Mouse (Mus musculus): ENCODE data around the gene Amfr.

The Amfr gene

DNA sequence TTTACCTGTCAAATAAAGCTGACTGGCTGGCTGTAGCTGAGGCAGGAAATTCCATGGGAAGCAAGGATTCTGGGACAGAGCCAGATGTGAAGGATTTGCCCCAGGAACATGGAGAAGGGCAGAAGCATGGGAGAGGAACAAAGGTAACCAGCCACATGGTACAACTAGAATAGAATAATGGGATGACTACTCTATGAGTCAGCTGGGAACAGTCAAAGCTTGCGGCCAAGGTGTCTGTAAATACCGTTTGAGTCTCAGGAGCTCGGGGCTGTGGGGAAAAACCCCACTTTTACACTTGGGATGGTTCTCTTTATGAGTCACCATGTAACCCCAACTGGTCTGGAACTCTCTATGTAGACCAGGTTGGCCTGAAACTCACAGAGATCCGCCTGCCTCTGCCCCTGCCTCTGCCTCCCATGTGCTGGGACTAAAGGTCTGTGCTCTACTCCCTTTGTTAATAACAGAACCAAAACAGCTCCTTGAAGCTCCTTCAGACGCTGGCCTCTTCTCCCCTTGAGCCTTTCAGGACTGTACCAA lies 30.9 kb downstream of the Amfr start:
- DNase-seq (ENCODE audit: low spot score): no peak

DNA sequence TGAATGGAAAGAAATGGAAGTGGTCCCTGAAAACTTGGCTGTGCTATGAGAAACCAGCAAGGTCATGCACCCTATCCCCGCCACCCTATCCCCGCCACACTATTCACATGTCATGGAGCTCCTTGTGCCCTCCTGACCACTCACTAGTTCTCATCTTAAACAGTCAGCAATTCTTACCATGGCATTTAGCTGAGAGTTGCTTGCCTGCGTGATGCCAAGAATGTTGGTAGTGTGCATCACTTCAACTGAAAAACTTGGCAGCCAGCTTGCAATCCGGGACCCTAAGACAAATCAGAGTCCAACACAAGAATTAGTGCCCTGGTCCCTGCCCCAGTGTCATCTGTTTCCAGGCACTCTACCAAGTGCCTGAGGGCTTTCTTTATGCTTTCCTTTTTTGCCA lies 32.5 kb downstream of the Amfr start:
- no peak for DNase-seq (ENCODE audit: low spot score)

DNA sequence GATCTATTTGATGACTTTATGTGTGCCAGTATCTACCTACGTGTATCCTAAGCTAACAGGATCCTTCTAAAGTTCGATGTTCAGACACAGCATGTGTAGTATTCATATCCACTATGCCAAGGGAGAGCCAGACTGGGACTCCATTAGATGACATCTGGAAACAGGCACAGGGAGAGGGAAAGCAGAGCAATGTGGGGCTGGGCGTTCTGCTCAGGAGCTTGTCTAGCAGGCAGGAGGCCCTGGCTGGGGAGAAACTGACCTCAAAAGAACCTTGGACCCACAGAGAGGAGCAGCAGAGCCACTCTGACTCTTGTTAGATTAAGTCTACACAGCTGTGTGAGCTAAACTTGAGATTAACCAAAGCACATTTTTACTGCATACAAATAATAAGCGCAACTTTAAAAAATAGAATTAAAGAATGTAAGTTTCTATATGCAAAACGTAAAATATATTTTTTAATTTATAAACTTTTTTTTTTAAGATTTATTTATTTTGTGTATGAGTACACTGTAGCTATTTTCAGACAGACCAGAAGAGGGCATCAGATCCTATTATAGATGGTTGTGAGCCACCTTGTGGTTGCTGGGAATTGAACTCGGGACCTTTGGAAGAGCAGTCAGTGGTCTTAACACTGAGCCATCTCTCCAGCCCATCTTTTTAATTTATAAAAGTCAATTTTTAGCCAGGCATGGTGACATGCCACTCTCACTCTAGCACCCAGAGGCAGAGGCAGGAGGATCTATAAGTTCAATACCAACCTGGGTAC lies 36.0 kb downstream of the Amfr start:
- DNase-seq (ENCODE audit: low spot score): no peak

DNA sequence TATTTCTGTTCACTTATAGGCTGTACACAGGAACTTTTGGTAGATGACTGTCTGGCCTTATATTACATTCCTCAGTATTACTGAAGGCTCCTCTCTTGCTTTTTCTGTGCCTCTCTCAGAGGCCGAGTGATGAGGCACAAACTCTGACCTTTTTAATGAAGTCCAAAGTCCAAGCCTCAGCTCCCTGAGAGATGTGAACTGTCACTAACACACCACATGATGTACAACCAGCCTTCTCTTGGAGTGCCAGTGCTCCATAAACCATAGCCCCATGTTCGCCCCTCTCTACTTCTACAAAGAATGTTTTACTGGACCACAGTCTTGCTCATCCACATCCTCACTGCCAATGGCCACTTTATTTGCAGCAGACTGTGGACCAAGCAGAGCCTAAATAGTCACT lies 37.3 kb downstream of the Amfr start:
- DNase-seq (ENCODE audit: low spot score): no peak

DNA sequence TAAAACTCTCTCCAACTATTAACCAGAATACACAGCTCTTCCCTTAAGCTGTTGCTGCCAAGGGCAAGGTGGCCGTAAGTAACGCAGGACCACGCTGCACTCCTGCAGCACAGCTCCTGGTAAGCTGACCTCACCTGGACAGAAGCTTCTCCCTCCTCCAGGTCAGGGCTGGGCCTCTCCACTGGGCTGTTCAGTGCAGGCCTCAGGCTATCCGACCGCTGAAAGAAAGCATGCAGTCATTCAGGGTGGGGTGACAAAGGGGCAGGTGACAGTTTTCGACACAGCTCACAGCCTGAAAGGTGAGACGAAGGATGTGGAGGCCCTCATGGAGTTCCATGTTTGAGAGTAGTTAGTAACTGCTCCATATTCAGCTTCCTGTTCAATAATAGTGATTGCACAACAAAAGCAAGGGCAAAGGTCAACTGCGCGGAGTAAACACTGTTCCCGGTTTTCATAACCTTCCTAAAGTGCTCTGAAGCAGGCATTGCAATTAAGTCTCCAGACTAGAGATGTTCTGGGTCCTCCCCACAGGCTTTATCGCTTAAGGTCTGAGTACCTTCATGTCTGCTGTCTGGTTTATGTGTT lies 37.9 kb downstream of the Amfr start:
- DNase-seq (ENCODE audit: low spot score): no peak

DNA sequence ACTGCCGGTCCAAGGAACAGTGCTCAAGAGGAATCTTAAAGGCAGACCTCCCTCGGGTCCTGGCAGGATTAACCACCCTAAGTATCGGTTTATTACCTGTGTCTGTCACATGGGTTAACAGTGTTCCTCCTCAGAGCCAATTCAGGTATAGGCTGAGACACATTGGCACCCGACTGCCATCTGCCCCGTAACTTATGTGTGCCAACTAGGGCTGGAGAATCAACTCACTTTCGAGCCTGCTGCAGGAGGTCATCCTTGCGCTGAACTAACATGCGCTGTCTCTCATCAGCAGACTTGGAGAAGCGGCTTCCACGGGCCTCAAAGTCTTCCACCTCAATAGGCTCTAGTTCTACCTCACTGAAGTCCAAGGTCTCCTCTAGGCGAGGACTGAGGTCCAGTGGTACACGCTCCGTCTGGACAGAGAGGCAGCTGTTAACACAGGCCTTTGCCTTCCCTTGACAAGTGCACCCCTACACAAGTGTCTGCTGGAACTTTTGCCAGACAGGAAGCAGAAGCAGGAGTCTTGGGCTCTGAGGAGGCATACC lies 38.7 kb downstream of the Amfr start:
- DNase-seq (ENCODE audit: low spot score): no peak

DNA sequence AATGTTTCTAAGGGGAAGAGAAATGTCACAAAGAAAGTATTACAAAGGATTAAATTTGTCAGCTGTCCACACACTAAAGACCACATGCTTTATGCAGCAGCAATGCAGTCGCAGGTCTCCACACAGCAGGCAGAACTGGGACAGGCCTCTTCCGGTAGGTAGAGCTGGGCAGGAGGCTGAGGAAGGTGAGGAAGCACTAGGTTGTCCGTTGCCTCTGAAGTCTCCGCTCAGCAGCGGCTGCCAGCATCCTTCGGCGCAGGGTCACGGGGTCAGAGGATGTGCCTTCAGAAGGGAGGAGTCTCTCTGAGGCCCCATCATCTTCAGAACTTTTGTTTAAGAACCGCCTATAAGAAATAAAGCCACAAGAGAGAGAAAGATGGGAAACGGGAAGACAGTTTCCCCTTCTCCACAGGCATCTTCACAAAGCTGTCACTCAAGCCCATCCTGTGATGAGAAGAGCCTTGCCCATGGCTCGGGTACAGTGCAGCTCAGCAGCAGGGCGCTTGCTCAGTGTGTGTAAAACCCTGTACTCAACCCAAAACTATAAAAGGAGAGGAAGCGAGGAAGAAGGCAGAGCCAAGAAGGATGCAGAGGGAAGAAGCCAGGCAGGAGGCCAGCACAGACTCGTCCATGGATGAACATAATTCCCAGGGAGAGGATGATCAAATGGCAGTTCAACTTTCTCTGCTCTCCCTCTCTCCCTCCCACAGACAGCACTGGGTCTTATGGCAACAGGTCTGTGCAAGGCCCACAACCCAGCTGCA lies 39.5 kb downstream of the Amfr start:
- no peak for DNase-seq (ENCODE audit: low spot score)

DNA sequence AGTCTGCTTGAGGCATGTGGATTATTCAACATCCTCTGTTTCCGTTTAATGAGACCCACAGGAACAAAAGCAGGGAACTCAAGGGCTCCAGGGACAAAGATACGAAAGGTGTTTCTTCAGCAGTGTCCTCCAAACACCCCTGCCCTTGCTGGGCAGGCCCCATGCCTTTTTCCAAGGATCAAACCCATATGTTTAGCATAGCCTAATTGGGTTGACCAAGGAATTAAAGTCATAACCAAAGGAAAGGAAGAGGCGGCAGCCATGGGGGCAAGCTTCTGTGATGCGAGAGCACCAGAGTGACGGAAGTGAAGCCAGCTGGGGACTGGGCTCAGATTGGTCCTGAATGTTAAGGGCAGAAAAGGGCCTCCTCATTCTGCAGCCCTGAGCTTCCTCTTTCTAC lies 40.4 kb downstream of the Amfr start:
- DNase-seq (ENCODE audit: low spot score): no peak

DNA sequence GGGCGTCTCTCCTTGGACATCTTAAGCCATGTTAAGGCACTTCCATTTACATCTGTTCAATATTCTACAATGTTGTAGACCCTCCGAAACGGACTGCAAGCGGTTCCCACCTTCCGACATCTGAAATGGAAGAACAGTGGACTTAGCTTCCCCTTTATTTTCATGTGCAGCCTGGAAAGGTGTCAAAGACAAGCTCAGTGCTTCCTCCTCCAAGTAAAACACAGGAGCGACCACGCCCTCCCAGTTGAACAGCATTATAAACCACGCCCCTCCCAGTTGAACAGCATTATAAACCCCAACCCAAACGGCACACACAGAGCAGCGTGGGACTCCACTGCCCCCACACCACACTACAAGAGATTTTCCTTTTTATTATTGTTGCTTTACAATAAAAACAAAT lies 41.2 kb downstream of the Amfr start:
- DNase-seq (ENCODE audit: low spot score): no peak

DNA sequence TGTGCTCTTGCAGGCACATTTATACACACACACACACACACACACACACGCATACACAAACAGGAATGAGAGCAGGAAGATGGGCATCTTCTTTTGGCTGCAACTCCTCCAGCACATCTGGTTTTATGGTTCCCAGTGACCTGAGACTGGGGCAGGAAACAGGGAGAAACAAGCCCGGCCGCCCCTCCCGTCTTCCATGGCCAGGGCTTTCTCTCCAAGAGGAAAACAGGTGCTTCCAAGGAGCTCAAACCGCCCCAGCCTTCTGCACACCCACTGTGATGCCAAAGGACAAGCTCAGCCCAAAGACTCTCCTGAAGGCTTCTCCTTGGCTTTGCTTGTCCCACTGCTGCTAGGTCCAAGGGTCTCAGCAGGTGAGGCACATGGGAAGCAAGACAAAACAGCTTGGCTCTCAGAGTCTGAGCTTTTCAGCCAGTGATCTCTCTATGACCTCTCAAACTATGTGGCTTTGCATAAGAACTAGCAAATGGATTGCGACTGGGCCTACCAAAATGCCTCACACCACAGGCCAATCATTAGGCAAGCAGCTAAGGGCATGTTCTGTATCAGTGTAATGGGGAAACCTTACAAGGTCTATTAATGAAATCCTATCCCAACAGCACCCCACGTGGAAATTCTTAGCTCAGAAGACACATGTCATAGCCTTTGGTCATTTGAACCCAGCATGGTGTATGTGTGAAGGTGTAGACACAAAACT lies 42.9 kb downstream of the Amfr start:
- DNase-seq (ENCODE audit: low spot score): no peak

DNA sequence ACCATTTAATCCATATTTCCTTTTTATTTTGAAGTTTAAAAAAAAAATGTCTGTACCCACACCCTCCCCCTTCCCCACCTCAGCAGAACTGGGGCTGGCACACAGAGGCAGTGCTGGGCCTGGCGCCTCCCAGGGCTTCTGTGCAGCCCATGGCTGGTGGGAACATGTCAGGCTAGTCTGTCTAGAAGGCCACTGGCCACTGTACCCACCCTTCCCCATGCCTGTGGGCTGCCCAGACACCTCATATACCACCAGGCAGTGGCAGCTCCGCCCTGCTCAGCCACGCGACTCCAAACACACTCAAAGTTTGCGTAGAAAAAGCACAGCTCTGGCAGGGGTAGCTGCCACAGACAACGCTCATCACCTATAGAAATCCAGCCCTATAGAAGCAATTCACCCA lies 44.3 kb downstream of the Amfr start:
- no peak for DNase-seq (ENCODE audit: low spot score)

DNA sequence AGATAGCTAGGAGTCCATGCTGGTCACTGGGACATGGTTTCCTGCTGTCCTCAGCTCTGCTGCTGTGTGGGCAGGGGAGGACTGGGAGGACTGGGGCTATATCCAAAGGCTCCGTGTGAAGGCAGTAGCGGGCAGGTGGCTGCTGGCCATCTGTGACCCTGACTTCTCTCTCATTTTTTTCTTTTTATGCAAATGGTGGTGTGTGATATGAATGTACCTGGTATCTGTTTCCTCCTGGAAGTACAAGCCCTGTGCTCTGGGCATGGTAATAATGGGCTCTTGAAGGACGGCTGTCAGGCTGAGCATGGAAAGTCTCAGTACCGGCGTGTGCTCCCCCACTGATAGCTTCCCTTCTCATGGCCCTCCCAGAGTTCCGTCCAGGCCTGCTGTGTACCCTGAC lies 51.7 kb downstream of the Amfr start:
- no peak for DNase-seq (ENCODE audit: low spot score)

DNA sequence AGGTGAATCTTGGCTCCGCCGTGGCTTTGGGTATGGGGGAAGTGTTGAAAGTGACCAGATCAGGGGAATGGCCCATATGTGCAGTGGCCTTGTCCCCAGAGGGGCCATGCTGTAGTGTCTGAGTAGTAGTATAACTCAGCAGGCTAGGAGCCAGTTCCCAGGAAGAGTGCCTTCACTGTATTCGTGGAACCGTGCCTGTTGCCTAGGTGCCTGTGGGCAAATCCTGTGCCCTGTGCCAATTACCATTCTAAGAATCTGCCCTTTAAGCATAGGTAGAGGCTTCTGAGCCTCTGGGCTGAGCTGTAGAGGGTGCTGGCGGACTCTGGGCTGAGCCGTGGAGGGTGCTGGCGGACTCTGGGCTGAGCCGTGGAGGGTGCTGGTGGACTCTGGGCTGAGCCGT lies 54.2 kb downstream of the Amfr start:
- DNase-seq (ENCODE audit: low spot score): no peak

DNA sequence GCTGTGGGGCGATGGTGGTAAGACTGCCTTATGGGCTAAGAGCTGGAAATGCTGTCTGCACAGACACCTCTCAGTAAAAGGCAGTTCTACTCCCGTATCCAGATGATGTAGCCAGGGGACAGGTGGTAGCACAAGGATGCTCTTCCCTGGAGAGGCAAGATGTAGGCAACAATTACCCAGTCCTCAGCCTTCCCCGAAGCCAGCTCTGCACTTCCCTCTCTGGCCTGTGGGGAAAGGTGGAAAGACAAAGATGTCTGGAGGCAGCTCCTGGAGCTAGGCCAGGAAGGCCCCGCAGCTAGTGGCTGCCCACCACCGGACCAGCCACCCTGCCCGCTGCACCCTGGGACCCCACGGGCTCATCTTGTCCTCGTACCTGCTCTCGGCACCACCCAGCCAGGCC lies 60.1 kb downstream of the Amfr start:
- no peak for DNase-seq (ENCODE audit: low spot score)

DNA sequence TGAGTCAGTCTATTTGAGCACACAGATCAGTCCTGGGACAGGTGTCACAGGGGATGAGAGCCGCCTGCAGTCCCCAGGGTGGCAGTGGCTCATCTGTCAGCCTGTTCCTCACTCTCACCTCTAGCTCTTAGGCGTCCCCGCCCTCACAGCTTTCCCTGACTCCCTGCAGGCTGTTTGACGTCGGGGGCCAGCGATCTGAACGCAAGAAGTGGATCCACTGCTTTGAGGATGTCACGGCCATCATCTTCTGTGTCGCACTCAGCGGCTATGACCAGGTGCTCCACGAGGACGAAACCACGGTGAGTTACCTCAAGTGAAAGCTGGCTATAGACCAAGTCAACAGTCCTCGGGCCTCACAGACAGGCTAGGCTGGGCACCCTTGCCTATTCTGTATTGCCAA lies 62.5 kb downstream of the Amfr start:
- DNase-seq (ENCODE audit: low spot score): no peak

DNA sequence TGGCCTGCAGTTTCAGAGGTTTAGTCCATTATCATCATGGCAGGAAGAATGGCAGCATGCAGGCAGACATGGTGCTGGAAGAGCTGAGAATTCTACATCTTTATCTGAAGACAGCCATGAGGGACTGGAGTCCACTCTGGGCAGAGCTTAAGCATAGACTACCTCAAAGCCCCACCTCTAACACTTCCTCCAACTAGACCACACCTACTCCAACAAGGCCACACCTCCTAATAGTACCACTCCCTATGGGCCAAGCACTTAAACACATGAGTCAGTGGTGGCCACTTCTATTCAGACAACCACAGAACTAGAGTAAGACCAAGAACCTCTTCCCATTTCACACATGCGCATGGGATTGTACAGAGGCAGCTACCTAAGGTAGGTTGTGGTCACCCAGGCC lies 66.2 kb downstream of the Amfr start:
- no peak for DNase-seq (ENCODE audit: low spot score)

DNA sequence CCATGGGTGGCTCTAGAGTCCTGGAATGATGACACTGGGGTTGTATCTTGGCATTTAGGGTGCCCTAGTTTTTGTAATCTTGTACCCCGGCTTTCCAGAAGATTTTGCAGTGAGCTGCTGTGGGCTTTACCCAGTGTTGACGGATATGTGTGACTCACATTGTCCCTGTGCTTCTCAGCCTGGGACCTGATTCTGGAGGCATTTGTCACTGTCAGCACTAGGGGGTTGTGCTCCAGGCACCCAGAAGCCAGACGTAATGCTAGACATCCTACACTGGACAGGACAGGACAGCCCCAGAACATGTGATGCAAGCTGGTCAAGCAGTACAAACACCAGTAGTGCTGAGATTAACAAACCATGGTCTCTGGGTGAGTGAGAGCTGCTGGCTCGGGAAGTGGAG lies 66.9 kb downstream of the Amfr start:
- DNase-seq (ENCODE audit: low spot score): no peak

DNA sequence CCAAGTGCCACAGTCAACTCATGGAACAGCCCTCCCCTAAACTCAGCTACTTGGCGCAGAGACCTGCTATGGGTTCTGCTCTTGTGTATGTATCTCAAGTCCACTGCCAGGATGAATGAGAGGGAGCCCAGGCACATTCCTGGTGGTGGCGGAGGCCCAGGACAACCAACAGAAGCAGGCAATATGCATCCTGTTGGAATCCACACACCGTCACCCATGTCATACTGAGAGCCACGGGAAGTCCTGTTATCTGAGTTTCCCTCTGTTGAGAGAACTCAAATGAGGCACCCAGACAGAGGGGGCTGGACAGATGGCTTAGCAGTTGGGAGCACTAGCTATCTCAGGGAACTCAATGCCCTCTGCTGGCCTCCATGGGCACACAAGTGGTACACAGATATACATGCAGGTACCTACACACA lies 71.0 kb downstream of the Amfr start:
- no peak for DNase-seq (ENCODE audit: low spot score)

DNA sequence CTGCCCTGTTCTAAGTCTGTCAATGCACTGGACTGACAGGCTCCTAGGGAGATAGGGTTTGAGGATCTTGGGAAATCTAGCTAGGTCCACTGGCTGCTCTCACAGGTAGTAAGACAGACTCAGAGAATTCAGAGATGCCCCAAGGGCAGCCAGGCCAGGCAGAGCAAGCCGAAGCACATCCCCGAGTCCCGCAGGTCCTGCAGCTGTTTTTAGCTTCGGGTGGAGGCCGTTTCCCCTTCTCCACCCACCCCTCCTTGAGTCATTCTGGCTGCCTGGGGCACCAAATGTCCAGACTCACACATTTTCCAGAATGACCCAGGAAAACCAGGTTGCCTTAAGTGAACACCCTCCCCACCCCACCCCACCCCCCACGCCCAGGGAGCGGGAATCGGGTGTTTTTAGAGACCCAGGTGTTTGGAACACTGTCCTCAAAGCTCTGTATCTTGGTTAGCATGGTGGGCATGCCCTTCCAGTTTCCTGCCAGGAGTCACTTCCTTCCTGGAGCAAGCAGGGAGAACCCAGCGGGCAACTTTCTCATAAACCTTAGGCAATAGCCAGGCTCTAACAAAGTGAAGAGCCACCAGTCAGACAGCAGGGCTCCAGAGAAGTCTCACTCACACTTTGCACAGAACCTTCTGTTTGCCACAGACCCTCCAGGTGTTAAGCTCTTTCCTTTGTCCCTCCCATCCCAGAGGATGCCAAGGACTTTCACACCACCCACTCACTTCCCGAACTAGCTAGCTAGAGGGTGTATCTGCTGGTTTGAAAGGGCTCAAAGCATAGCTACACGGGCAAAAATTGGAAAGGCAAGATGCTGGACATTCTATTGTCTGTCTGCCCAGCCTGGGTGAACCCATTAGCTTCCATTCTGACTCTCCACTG lies 71.9 kb downstream of the Amfr start:
- DNase-seq (ENCODE audit: low spot score): no peak

DNA sequence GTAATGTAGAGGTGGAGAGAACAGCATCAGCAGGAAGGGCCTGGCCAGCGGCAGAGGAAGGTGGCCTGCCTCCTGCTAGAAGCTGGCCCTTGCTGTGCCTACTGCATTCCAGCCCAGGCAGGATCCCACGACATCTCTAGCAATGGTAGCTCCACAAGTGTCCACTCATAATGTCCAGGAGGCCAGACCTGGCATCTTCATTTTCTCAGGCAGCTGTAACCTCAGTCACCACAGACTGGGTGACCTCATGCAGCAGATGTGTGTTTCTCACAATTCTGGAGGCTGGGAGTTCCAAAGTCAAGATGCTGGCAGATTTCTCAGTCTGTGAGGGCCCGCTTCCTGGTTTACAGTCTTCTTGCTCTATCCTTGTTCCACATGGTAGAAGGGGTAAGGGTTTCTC lies 74.4 kb downstream of the Amfr start:
- DNase-seq (ENCODE audit: low spot score): no peak

DNA sequence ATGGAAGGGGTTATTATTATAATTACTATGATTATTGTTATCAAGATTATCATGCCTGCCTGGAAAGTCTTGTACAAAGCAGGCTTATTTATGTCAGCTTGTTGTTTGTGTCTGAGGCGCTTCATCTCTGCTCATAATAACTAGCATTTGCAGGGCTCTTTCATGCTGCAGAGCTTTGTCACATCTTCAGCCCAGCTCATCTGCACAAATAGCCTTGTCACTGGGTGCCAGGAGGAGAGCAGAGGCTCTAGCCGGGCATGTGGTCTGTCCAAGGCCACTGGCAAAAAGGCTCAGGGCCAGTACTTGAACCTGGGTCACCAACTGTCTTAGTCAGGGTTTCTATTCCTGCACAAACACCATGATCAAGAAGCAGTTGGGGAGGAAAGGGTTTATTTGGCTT lies 79.4 kb downstream of the Amfr start:
- DNase-seq (ENCODE audit: low spot score): no peak

All from MN1 (cell line).